Mouse (Mus musculus) embryo, embryonic 9.5 days (tissue): ENCODE data around the gene Usp27x.

Experiments
- DNase-seq: peaks from one replicate; pipeline ENCODE4 v3.0.0-alpha.2; 2017; ENCODE audit errors: extremely low spot score

Gene Usp27x

DNA sequence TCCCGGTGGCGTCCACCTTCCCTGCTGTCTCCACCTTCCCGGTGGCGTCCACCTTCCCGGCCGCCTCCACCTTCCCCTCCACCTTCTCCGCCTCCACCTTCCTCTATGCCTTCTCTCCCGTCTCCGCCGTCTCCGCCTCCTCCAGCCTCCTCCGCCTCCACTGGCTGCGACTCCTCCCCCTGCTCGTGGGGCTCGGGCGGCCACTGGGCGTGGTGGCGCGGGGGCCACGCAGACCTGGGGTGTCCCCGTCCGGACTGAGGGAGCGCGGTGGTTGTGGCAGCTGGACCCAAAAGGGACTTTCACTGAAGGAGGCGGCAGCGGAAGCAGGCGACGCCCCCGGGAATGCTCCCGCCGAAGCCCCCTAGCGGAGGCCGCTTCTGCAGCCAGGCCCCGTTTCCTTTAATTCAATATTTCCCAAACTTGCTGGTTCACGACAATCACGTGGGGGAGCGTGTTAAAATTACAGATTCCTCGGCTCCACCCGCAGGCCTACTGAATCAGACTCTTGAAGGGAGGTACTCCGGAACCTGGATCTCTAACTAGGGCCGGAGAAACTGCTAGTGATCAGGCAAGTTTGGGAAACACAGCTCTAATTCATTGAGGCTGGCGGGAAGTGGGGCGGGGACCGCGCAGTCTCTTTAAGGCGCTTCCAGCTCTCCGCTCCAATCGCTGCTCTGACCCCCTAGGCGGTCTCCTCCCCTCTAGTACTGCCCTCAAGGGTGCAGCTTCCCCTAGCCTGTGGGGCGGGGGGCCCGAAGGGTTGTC lies at the start of gene Usp27x:
Usp27x (minus strand) TSS at position 115 of the 765 bp plus-strand sequence.
- DNase-seq: peak; percentile 77

- DNase-seq: peak; percentile 71
These were observed 47.1 kb upstream of the Usp27x start for GRCm38 (mm10) chrX:7422691-7423111.

DNA sequence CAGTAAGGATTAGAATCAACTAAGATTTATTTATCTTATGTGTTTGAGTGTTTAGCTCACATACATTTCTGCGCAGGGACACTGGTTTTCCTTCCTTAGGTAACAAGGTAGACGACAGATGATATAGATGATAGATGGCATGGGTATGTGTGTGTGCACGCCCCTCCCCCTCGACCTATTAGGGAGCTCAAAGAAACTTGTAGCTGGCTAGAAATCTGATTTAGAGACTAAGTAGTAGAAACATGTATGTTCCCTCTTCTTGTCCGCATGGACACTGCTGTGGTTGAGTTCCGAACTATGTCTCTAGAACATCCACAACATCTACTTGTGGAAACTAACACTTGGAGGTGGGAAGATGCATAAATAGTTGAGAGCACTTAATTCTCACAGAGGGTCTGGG lies 46.5 kb upstream of the Usp27x start:
- no peak for DNase-seq

- DNase-seq: peak; percentile 57
These were observed 45.4 kb upstream of the Usp27x start for GRCm38 (mm10) chrX:7421016-7421415.

GRCm38 (mm10) chrX:7416178-7416871 lies 40.7 kb upstream of the Usp27x start:
- DNase-seq: no peak

GRCm38 (mm10) chrX:7415308-7415707 lies 39.7 kb upstream of the Usp27x start:
- no peak for DNase-seq

DNA sequence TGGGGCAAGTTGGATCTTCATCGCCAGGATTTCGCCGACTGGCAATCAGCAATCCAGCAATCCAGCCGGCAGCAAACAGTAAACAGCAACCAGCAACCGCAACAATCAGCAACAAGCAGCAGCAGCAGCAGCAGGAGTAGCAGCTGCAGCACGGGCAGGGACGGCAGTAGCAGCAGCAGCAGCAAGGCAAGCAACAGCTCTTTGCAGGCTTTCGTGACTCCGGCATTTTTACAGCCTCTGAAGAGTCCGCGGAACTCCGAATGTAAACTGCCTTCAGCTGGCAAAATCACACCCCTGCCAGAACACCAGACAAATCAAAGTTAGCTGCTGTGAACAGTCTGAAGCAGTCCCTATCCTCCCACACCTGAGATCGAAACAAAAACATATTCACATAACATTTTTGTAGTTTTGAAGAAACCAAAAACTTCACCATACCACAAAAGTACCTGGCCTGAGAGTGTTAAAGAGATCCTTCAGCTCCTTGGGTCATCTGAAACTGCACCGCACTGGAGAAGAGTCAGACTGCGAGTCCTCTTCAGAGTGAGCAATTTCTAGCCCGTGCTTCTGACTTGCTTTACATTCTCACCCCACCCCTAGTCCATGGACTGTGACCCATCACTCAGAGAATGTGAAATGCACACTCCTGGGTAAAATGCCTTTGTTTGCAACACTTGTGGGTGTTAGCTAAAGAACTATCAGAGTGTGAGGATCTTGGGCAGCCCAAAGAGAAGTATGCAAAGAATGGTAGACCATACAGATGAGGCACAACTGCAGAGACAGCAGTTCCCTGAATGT lies 36.8 kb upstream of the Usp27x start:
- no peak for DNase-seq

GRCm38 (mm10) chrX:7376586-7376985 lies 956 bp upstream of the Usp27x start:
- DNase-seq: no peak

DNA sequence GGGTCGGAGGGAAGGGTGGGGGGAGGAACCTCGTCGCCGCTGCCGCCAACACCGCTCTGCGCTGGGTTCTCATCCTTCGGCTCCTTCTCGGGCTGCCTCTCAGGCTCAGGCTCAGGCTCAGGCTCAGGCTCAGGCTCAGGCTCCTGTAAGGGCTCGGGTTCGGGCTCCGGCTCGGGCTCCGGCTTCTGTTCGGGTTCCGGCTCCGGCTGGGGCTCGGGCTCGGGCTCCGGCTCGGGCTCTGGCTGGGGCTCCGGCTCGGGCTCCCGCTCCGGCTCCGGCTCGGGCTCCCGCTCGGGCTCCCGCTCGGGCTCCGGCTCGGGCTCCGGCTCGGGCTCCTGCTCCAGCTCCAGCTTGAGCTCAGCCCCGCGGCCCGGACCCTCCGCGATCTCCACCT lies 311 bp downstream of the Usp27x start:
- DNase-seq: no peak

DNA sequence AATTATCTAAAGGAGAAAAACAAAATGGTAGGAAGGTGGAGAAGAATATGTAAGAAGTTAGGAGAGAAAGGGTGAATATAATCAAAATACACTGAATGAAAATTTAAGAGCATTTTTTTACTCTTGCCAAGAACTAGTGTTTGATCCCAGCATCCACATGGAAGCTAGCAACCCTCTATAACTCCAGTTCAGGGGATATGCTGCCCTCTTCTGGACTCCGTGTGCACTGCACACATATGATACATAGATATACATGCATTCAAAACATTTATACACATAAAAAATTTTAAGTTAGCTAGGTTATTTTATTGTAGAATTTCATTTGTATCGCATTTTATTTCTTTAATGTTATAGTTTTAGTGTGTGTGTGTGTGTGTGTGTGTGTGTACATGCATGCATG lies 50.2 kb downstream of the Usp27x start:
- DNase-seq: no peak

DNA sequence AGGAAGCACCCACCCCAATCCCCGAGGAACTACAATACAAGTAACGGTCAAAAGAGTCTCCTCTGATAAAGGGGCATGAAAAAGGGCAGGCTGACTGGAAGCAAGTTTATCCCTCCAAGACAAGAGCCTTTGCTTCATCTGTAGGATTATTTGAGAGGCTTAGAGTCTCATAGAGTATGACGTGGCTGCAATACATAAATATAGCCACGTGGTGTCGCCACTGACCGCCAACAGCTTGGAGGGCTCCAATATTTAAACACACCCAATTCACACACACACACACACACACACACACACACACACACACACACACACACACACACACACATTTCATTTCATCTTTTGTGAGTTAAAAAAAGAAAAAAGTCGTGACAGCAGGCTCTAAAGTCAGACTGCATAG lies 53.3 kb downstream of the Usp27x start:
- DNase-seq: peak; percentile 42
